Mouse (Mus musculus) heart, adult 2 months (tissue): ENCODE measurements around the gene Foxk2. TPM values are rescaled to one million over a fixed set of nuclear protein-coding genes. Genes with fewer than 3 reads are reported as not detected.

ENCODE experiments used
- DNase-seq, 2 experiments: peaks; one replicate each; pipeline ENCODE4 v3.0.0; 2021
- H3K27ac ChIP-seq: fragments of 200-600 bp; 2 replicates; pipeline ENCODE4 v1.8.1; 2022
- H3K27me3 ChIP-seq: fragments of 200-500 bp; 2 replicates; pipeline ENCODE4 v1.6.1; 2012; ENCODE audit warnings: mild to moderate bottlenecking, low read length, inconsistent platforms, mixed read lengths; ENCODE audit not compliant: control insufficient read depth, insufficient read depth
- H3K36me3 ChIP-seq: fragments of 200-500 bp; 2 replicates; pipeline ENCODE4 v1.6.1; 2012; ENCODE audit warnings: low read length, inconsistent platforms; ENCODE audit not compliant: control insufficient read depth, insufficient read depth
- H3K4me1 ChIP-seq: fragments of 200-500 bp; 2 replicates; pipeline ENCODE4 v1.6.1; 2011; ENCODE audit warnings: low read length; ENCODE audit not compliant: control insufficient read depth, insufficient read depth
- H3K4me3 ChIP-seq: fragments of 200-600 bp; 2 replicates; pipeline ENCODE4 v1.8.1; 2022
- H3K79me2 ChIP-seq: fragments of 200-500 bp; replicated peaks from 2 replicates; pipeline ENCODE4 v1.6.1; 2012; ENCODE audit warnings: mild to moderate bottlenecking, inconsistent platforms, low read length, moderate library complexity, mixed read lengths; ENCODE audit not compliant: control insufficient read depth, insufficient read depth
- H3K9ac ChIP-seq: fragments of 200-500 bp; 2 replicates; pipeline ENCODE4 v1.6.1; 2012; ENCODE audit warnings: low read depth, mild to moderate bottlenecking, control low read depth, inconsistent platforms, low read length, mixed read lengths
- CTCF ChIP-seq: fragments of 200-600 bp; IDR thresholded peaks from 2 replicates; pipeline ENCODE4 v1.8.1; 2022; ENCODE audit warnings: antibody characterized with exemption, mild to moderate bottlenecking, moderate library complexity
- EP300 ChIP-seq: fragments of 200-500 bp; IDR thresholded peaks from 2 replicates; pipeline ENCODE4 v1.6.1; 2011; ENCODE audit warnings: low read depth, low read length, control low read depth; ENCODE audit not compliant: insufficient read depth
- POLR2A ChIP-seq: fragments of 200-500 bp; IDR thresholded peaks from 2 replicates; pipeline ENCODE4 v1.6.1; 2011; ENCODE audit warnings: mild to moderate bottlenecking, low read depth, low read length, control low read depth; ENCODE audit not compliant: insufficient read depth
- WGBS: fragments of 180-500 bp; shearing (Covaris S2); methylation state at CpG from one replicate; pipeline ENCODE4 v1.1.7; 2018; 5-methylcytosine and 5-hydroxymethylcytosine counted together
- intact Hi-C: fragments of 180-260 bp; cut with DNase I; formaldehyde crosslinking; loops from one replicate; pipeline ENCODE4 v1.15.1; 2025
- polyA plus RNA-seq: library from polyadenylated mRNA; depleted of rRNA; stranded (reverse); fragments of >200 nt; gene quantifications from 2 replicates; pipeline ENCODE4 v1.2.3, GENCODE M21; 2012
- total RNA-seq, 2 experiments: library from RNA; stranded (reverse); gene quantifications; 2 replicates each; pipeline ENCODE4 v1.2.3; 2021

Foxk2 gene
- total and polyA plus RNA-seq, 3 experiments = 13.6 to 22.0 (median 20.3) TPM

DNA sequence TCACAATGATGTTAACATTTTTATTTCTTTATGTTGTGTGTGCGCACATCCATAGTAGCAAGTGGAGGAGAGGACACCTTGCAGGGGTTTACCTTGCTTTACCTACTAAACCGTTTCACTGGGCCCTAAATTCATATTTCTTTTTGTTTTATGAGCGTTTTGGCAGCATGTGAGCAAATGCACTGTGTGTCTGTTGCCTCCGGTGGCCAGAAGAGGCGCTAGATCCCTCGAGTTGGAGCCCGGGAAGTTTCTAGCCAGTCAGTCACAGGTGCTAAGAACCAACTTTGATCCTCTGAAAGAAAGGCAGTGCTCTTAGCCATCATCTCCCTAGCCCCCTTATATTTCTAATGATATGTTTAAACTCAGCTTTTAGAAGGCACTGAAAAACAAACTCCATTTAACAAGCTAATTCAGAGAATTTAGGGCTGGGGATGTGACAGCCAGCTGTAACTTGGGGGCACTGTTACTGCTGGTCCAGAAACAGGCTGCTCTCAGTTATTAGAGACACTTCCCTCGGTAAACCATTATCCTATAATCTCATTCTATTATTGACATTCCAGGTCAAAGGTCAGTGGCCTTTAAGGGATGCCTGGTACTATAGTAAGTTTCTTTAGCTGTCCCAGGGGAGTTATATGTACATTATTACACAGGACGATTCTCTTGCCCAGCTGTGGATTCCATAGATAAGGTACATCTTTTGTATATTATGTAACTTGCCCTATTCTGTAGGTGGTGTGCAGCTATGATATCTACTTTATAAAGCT lies 24.1 kb upstream of the Foxk2 start:
- TF ChIP-seq POLR2A (no peak), CTCF (peak; percentile 66)
- Histone ChIP-seq H3K4me1 (peaks cover 4% of the 10 kb centered on the region), H3K79me2 (peaks cover 1% of the 10 kb centered on the region; the same call in 1 of the 2 replicates), H3K9ac (no peak overlapping the region), H3K27ac (peak overlapping the region; percentile 100), H3K36me3 (peaks cover 16% of the 10 kb centered on the region), H3K4me3 (no peak overlapping the region), H3K27me3 (no peaks in the 10 kb centered on the region)
- DNase-seq = peak in 1 of 2 experiments; percentile 32
- intact Hi-C loops = loop anchor here (2.0 kb wide), 1 partner anchor 119 kb away; the partner anchor contains the start of gene Wdr45b
- 29% methylated on average over 9 of the region's 9 CpGs for WGBS

DNA sequence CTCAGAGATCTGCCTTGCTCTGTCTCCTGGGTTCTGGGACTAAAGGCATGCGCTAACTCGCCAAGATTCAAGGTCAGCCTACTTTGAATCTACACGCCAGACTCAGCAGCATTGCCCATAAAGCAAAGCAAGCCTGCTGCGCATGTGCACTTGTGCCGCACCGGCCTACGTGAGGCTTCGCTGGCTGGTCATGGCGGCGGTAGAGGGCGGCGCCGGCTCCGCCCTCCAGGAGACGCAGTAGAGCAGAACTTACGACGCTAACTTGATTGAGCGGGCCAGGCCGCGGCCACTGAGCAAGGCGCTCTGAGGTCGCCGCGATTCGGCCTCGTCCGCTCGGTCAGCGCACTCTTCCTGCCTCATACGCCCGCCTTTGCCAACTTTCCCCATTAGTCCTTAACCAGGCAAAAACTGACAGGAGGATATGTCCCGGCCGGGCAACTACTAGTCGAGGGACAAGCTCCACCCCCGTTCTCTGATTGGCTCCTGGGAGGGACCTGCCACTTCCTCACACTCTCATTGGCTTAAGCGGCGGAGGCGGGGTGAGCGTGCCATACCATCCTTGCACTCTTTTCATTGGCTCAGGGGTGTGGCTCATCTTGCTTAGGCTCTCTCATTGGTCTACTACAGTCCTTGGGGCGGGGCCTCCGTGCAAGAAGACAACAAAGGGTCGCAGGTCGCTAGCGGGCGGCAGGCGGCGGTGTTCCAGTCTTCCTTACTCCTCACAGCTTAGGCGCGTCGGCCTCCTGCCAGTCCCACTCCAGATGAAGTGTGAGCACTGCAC lies 23.0 kb upstream of the Foxk2 start, which contains the start of gene Narf:
Gene Narf (plus strand): TSS at position 690 of the 781 bp plus-strand sequence.
- peak within 1 kb of the TSS; percentile 100 for H3K27ac ChIP-seq
- under 1% methylated on average over 50 of the region's 50 CpGs for WGBS
- TF ChIP-seq CTCF (peak; percentile 48), POLR2A (peak; percentile 96), EP300 (peak; percentile 73)
- H3K4me3 ChIP-seq = peak within 1 kb of the TSS; percentile 69
- peaks cover 18% of the 10 kb centered on the region for H3K36me3 ChIP-seq
- peak; percentile 96 to 99 for DNase-seq
- peaks cover 4% of the 10 kb centered on the region for H3K4me1 ChIP-seq
- H3K27me3 ChIP-seq = no peaks in the 10 kb centered on the region
- peak within 1 kb of the TSS; percentile 90 for H3K9ac ChIP-seq
- intact Hi-C loops = loop anchor here (2.0 kb wide), 1 partner anchor 118 kb away; the partner anchor contains the start of gene Wdr45b
- peaks cover 1% of the 10 kb centered on the region; the same call in 1 of the 2 replicates for H3K79me2 ChIP-seq

DNA sequence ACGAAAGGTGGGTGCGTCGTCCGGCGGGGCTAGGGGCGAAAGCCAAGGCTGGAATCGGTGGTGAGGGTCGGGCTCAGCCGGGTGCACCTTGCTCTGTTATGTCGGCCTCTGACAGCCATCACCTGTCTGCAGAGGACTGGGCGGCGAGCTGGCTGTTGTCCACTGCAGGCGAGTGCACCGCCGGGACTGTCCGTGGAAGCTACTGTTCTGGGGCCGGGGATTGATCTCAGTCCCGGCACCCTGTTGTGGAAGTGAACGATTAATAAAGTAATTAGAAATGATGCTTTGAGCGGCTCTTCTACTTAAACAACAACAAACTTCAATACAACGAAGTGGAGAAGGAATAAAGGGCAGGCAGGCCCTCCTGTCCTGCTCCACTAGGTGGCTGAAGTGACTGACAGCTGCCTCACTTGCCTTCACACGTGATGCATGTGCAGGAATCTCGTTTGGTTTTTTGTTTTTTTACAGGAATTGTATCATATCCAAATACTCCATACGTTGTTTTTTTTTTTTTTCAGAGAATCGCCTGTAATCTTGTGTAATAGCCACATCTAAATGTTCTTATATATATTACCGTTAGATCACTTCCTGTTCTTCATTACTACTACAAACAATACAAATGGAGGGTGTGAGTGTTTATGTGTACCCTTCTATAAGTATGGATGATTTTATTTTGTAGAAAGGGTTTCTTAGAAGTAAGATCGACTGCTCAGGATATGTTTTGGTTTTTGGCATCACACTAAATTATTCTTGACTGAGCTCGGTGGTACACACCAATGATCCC lies 22.3 kb upstream of the Foxk2 start:
- intact Hi-C loops = loop anchor here (2.0 kb wide), 1 partner anchor 117 kb away; the partner anchor contains the start of gene Wdr45b
- Histone ChIP-seq H3K27ac (peak overlapping the region; percentile 100), H3K36me3 (peaks cover 18% of the 10 kb centered on the region), H3K4me3 (peak overlapping the region; percentile 69), H3K79me2 (peaks cover 1% of the 10 kb centered on the region; the same call in 1 of the 2 replicates), H3K4me1 (peaks cover 4% of the 10 kb centered on the region), H3K27me3 (no peaks in the 10 kb centered on the region), H3K9ac (peak overlapping the region; percentile 90)
- DNase-seq = no peak
- 2% methylated on average over 28 of the region's 28 CpGs for WGBS
- TF ChIP-seq POLR2A (no peak), CTCF (peak; percentile 48)

DNA sequence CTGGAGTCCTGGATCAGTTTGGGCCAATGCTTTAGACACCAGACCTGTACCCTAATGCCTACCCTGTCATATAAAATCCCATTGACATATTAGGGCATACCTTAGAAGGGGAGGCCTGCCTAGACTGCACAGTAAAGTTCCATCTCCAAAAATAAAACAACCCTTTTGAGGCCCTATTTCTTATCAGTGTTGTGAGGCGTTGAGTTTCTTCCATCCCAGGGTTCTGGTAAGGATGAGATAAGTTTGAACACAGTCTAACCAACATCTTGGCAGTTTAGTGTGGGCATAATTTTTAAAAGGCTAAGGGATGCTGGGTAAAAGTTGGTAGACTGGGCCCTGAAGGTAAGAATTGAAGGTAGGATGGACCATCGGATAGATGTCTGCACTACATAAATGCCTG lies 20.1 kb upstream of the Foxk2 start:
- H3K4me1 ChIP-seq = peaks cover 4% of the 10 kb centered on the region
- no peak overlapping the region for H3K4me3 ChIP-seq
- no peak for DNase-seq
- no peak overlapping the region for H3K27ac ChIP-seq
- intact Hi-C loops = loop anchor here (2.0 kb wide), 1 partner anchor 19 kb away; the partner anchor contains the start of gene Foxk2
- 58% methylated on average over 2 of the region's 2 CpGs for WGBS
- no peak overlapping the region for H3K9ac ChIP-seq
- TF ChIP-seq CTCF (no peak), EP300 (no peak), POLR2A (no peak)
- peaks cover 27% of the 10 kb centered on the region for H3K36me3 ChIP-seq
- H3K27me3 ChIP-seq = no peaks in the 10 kb centered on the region
- peaks cover 1% of the 10 kb centered on the region; the same call in 1 of the 2 replicates for H3K79me2 ChIP-seq

DNA sequence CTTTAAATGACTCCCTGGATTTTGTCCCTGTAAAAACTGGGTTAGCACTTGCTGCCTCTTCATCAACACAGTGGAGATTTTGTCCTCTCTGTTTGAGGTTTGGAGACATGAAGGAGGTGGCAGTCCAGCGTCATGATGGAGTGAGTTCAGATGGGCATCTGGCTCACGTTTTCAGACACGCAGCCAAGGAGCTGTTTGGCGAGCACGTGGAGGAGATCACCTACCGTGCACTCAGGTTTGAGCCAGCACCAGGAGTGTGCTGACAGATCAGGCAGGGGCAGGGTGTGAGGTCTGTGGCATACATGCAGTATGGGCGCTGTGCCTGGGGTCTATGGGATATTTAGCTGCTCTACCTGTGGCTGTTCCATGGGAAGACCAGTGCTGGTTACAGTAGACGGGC lies 9.6 kb upstream of the Foxk2 start:
- H3K4me3 ChIP-seq = no peak overlapping the region

More for the DNA sequence above, 9.6 kb upstream of the Foxk2 start:
- Histone ChIP-seq H3K79me2 (no peaks in the 10 kb centered on the region), H3K27me3 (no peaks in the 10 kb centered on the region), H3K27ac (no peak overlapping the region), H3K36me3 (no peaks in the 10 kb centered on the region), H3K4me1 (no peaks in the 10 kb centered on the region), H3K9ac (no peak overlapping the region)
- intact Hi-C loops = no loop called here
- TF ChIP-seq CTCF (no peak), POLR2A (no peak), EP300 (no peak)
- DNase-seq = no peak
- WGBS = 76% methylated on average over 8 of the region's 8 CpGs
